Mouse (Mus musculus) kidney, adult 11 months (tissue): Measurements from ENCODE around the gene Uqcc3.
"Not testable (repeated sequence)": the region's sequence is repeated elsewhere in the genome, so short reads cannot be mapped to it uniquely, and the experiment has no call there.

Experiments
- DNase-seq: peaks from one replicate; pipeline ENCODE4 v3.0.0; 2022

The Uqcc3 gene

GRCm38 (mm10) chr19:8844371-8845129 is 36.2 kb downstream of the Uqcc3 start:
- DNase-seq = peak; percentile 44

GRCm38 (mm10) chr19:8842961-8843360 is 37.8 kb downstream of the Uqcc3 start:
- DNase-seq = no peak

- DNase-seq = no peak
Observed at GRCm38 (mm10) chr19:8841012-8841411, 39.7 kb downstream of the Uqcc3 start.

GRCm38 (mm10) chr19:8839908-8840791 is 40.6 kb downstream of the Uqcc3 start:
- DNase-seq = peak; percentile 85

GRCm38 (mm10) chr19:8839103-8839907 is 41.4 kb downstream of the Uqcc3 start, which contains the start of gene Gng3:
Gng3 (minus strand) TSS chr19:8839194.
- no peak for DNase-seq

GRCm38 (mm10) chr19:8838041-8838730 is 42.5 kb downstream of the Uqcc3 start:
- peak; percentile 68 for DNase-seq

GRCm38 (mm10) chr19:8837251-8837791 is 43.4 kb downstream of the Uqcc3 start, which contains the start of gene Bscl2:
Bscl2 (plus strand) TSS chr19:8837467.
- peak; percentile 88 for DNase-seq

- not testable (repeated sequence) for DNase-seq
Observed at GRCm38 (mm10) chr19:8836327-8836726, 44.4 kb downstream of the Uqcc3 start.

- DNase-seq = no peak
Observed at GRCm38 (mm10) chr19:8832971-8833370, 47.8 kb downstream of the Uqcc3 start.

GRCm38 (mm10) chr19:8831262-8831661 is 49.5 kb downstream of the Uqcc3 start:
- no peak for DNase-seq

- DNase-seq = no peak
Observed at GRCm38 (mm10) chr19:8830664-8831063, 50.1 kb downstream of the Uqcc3 start.
